Mouse (Mus musculus) kidney, postnatal 0 days (tissue): Measurements from ENCODE around the gene Ntm. TPM values are rescaled to one million over a fixed set of nuclear protein-coding genes. Genes with fewer than 3 reads are reported as not detected.
A peak's percentile ranks its signal among the peaks of the same experiment; 100 is the strongest.

ENCODE experiments used
- ATAC-seq: fragments of 200-750 bp; cut with Nextera tagmentation; replicated peaks from 2 replicates; pipeline ENCODE4 v1.8.0; 2017; ENCODE audit warnings: low read depth, moderate number of reproducible peaks, moderate TSS enrichment, moderate library complexity; ENCODE audit not compliant: low FRiP score
- DNase-seq: peaks from one replicate; pipeline ENCODE4 v3.0.0-alpha.2; 2016; ENCODE audit warnings: low spot score
- H3K27ac ChIP-seq: fragments of 300-500 bp; sonication (generic); 2 replicates; pipeline ENCODE4 v1.5.1; 2014; ENCODE audit warnings: mild to moderate bottlenecking
- H3K27me3 ChIP-seq: fragments of 300-500 bp; sonication (generic); 2 replicates; pipeline ENCODE4 v1.6.1; 2014; ENCODE audit warnings: low read length, mixed read lengths; ENCODE audit not compliant: insufficient read depth
- H3K36me3 ChIP-seq: fragments of 300-500 bp; sonication (generic); 2 replicates; pipeline ENCODE4 v1.6.1; 2014; ENCODE audit warnings: low read length, mixed read lengths; ENCODE audit not compliant: insufficient read depth
- H3K4me1 ChIP-seq: fragments of 300-500 bp; sonication (generic); replicated peaks from 2 replicates; pipeline ENCODE4 v1.6.1; 2014; ENCODE audit warnings: antibody characterized with exemption, low read length, mixed read lengths; ENCODE audit not compliant: insufficient read depth
- H3K4me2 ChIP-seq: fragments of 300-500 bp; sonication (generic); 2 replicates; pipeline ENCODE4 v1.6.1; 2014; ENCODE audit warnings: mild to moderate bottlenecking, low read length, moderate library complexity, mixed read lengths
- H3K4me3 ChIP-seq: fragments of 300-500 bp; sonication (generic); replicated peaks from 2 replicates; pipeline ENCODE4 v1.5.1; 2014; ENCODE audit warnings: low read depth, low read length
- H3K9ac ChIP-seq: fragments of 300-500 bp; sonication (generic); 2 replicates; pipeline ENCODE4 v1.6.1; 2014; ENCODE audit warnings: low read depth, low read length
- H3K9me3 ChIP-seq: fragments of 300-500 bp; sonication (generic); replicated peaks from 2 replicates; pipeline ENCODE4 v1.6.1; 2016; ENCODE audit warnings: low read length, inconsistent platforms, mixed read lengths
- CTCF ChIP-seq: IDR thresholded peaks from 2 replicates; pipeline ENCODE4 v1.5.1; 2016; ENCODE audit warnings: antibody characterized with exemption, low read depth, mild to moderate bottlenecking, moderate library complexity
- WGBS: fragments of 180-500 bp; shearing (Covaris S2); extraction: QIAGEN DNeasy Blood & Tissue Kit; methylation state at CpG from one replicate; pipeline ENCODE4 v1.1.7; 2014; 5-methylcytosine and 5-hydroxymethylcytosine counted together
- polyA plus RNA-seq: library from polyadenylated mRNA; unstranded; fragments of >200 nt; fragmentation: Nextera tagmentation; extraction: Ambion mirVana; gene quantifications from 2 replicates; pipeline ENCODE4 v1.2.1, GENCODE M21; 2015

Ntm gene
- polyA plus RNA-seq, 1 experiment from 2014 or later: 20.6 TPM

- no peak for TF ChIP-seq CTCF
- Histone ChIP-seq H3K4me1 (no peaks in the 10 kb centered on the region), H3K9ac (no peak overlapping the region), H3K4me2 (no peak overlapping the region), H3K27ac (no peak overlapping the region), H3K36me3 (no peaks in the 10 kb centered on the region), H3K9me3 (no peaks in the 10 kb centered on the region), H3K4me3 (no peak overlapping the region), H3K27me3 (no peaks in the 10 kb centered on the region)
- ATAC-seq: no peak
- 43% methylated on average over 8 of the region's 8 CpGs for WGBS
- DNase-seq: no peak
Observed at GRCm38 (mm10) chr9:29645796-29646400, 317.0 kb downstream of the Ntm start.

GRCm38 (mm10) chr9:29642997-29643657 is 319.8 kb downstream of the Ntm start:
- TF ChIP-seq CTCF: peak; percentile 79
- H3K4me2 ChIP-seq: no peak overlapping the region
- 18% methylated on average over 11 of the region's 11 CpGs for whole genome bisulfite sequencing
- no peak overlapping the region for H3K4me3 ChIP-seq
- H3K27ac ChIP-seq: no peak overlapping the region
- no peak overlapping the region for H3K9ac ChIP-seq
- DNase-seq: peak; percentile 75
- no peaks in the 10 kb centered on the region for H3K27me3 ChIP-seq
- no peaks in the 10 kb centered on the region for H3K4me1 ChIP-seq
- peak; percentile 59; the same call in 1 of the 2 replicates for ATAC-seq
- no peaks in the 10 kb centered on the region for H3K9me3 ChIP-seq
- H3K36me3 ChIP-seq: no peaks in the 10 kb centered on the region

GRCm38 (mm10) chr9:29637335-29637734 is 325.6 kb downstream of the Ntm start:
- TF ChIP-seq CTCF: no peak
- H3K27me3 ChIP-seq: no peaks in the 10 kb centered on the region
- no peaks in the 10 kb centered on the region for H3K4me1 ChIP-seq
- ATAC-seq (no peak), DNase-seq (no peak)
- no peaks in the 10 kb centered on the region for H3K36me3 ChIP-seq
- no peaks in the 10 kb centered on the region for H3K9me3 ChIP-seq
- 87% methylated on average over 8 of the region's 8 CpGs for WGBS
- H3K27ac ChIP-seq: no peak overlapping the region
- H3K9ac ChIP-seq: no peak overlapping the region
- H3K4me3 ChIP-seq: no peak overlapping the region
- H3K4me2 ChIP-seq: no peak overlapping the region

- no peak for ATAC-seq
- Histone ChIP-seq H3K4me1 (no peaks in the 10 kb centered on the region), H3K9me3 (no peaks in the 10 kb centered on the region), H3K36me3 (no peaks in the 10 kb centered on the region), H3K27ac (no peak overlapping the region), H3K4me2 (no peak overlapping the region), H3K9ac (no peak overlapping the region), H3K4me3 (no peak overlapping the region), H3K27me3 (no peaks in the 10 kb centered on the region)
- TF ChIP-seq CTCF: no peak
- DNase-seq: peak; percentile 36
- WGBS: 55% methylated on average over 5 of the region's 5 CpGs
Observed at GRCm38 (mm10) chr9:29617181-29617580, 345.8 kb downstream of the Ntm start.

GRCm38 (mm10) chr9:29612020-29612612 is 350.8 kb downstream of the Ntm start:
- no peaks in the 10 kb centered on the region for H3K36me3 ChIP-seq
- WGBS: 79% methylated on average over 7 of the region's 7 CpGs
- ATAC-seq (no peak), DNase-seq (no peak)
- H3K4me2 ChIP-seq: no peak overlapping the region
- no peak for TF ChIP-seq CTCF
- H3K4me3 ChIP-seq: no peak overlapping the region
- no peaks in the 10 kb centered on the region for H3K4me1 ChIP-seq
- H3K27me3 ChIP-seq: no peaks in the 10 kb centered on the region
- no peak overlapping the region for H3K27ac ChIP-seq
- H3K9ac ChIP-seq: no peak overlapping the region
- no peaks in the 10 kb centered on the region for H3K9me3 ChIP-seq

GRCm38 (mm10) chr9:29610867-29611266 is 352.1 kb downstream of the Ntm start:
- Histone ChIP-seq H3K4me1 (no peaks in the 10 kb centered on the region), H3K9ac (no peak overlapping the region), H3K27me3 (no peaks in the 10 kb centered on the region), H3K4me2 (no peak overlapping the region), H3K9me3 (no peaks in the 10 kb centered on the region), H3K27ac (no peak overlapping the region), H3K4me3 (no peak overlapping the region), H3K36me3 (no peaks in the 10 kb centered on the region)
- ATAC-seq (no peak), DNase-seq (peak; percentile 40)
- TF ChIP-seq CTCF: no peak
- 51% methylated on average over 2 of the region's 2 CpGs for WGBS
